Mouse (Mus musculus) layer of hippocampus, postnatal 14 days (tissue): Measurements from ENCODE around the gene Commd1. TPM values are rescaled to one million over a fixed set of nuclear protein-coding genes. Genes with fewer than 3 reads are reported as not detected.
A peak's percentile ranks its signal among the peaks of the same experiment; 100 is the strongest.

Experiments used
- DNase-seq, 2 experiments: peaks; one replicate each; pipeline ENCODE4 v3.0.0; 2021 to 2022; ENCODE audit warnings: low spot score in 2 of 2, mixed read lengths in 1 of 2
- total RNA-seq, 2 experiments: library from RNA; stranded (reverse); gene quantifications; 2 replicates each; pipeline ENCODE4 v1.2.3; 2021

Gene Commd1
- total RNA-seq, 2 experiments from 2014 or later = 54.8 to 61.3 TPM

DNA sequence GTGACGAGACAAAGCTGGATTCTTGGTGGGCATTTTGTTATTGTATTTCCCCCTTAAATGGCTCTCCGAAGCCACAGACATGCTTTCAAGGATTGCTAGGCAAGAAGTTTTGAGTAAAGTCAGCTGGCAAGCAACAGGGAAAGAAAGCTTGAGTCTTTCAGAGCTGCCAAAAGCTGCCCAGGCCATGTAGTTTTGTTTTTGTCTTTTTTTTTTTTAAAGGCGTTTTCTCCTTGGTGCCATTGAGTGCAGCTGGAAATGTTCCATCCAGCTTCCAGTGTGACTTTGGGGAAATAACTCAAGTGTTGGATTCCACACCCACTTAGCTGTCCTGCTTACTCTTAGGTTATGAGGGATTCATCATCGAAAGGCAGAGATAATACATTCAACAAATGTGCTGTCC, 120.9 kb downstream of the Commd1 start:
- no peak for DNase-seq

DNA sequence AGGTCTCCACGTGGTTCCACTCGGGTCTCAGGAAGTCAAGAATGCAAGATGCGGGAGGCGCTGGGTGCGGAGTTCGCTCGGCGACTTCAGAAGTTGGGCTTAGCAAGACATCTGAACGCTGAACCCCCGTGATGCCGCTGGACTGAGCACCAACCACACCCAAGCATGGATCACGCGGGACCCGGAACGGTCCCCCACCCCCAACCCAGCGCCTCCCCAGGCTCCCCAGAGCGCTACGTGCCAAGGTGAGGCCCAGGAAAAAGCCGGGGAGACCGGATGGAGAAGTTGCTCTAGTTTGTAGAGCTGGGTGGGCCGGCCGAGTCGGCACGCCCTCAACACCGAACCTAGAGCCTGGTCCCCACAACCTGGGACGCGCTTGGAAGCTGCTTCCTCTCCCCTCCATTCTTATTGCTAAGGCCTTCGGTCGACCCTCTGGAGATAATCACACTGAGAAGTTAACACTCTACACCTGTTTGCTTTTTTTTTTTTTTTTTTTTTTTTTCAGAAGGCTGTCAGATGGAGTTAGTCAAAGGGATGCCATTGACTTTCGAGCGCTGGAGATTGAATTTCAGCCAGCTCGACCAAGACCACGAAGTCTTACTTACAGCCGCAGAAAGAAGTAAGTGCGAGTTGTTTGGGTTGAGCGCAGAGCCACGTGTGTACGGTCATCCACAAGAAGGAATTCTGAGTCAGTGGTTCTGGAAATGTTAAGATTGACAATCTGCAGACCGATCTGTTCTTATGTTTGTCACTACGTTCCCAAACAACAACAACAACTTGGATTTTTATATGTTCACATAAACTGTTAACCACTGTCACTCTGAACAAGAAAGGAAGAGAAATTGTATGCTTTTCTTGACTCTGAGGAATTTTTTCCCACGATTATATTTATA, 121.6 kb downstream of the Commd1 start, which contains the start of gene B3gnt2:
Gene B3gnt2, minus strand, starts transcription at position 627 of the 893 bp plus-strand sequence.
- DNase-seq = no peak

DNA sequence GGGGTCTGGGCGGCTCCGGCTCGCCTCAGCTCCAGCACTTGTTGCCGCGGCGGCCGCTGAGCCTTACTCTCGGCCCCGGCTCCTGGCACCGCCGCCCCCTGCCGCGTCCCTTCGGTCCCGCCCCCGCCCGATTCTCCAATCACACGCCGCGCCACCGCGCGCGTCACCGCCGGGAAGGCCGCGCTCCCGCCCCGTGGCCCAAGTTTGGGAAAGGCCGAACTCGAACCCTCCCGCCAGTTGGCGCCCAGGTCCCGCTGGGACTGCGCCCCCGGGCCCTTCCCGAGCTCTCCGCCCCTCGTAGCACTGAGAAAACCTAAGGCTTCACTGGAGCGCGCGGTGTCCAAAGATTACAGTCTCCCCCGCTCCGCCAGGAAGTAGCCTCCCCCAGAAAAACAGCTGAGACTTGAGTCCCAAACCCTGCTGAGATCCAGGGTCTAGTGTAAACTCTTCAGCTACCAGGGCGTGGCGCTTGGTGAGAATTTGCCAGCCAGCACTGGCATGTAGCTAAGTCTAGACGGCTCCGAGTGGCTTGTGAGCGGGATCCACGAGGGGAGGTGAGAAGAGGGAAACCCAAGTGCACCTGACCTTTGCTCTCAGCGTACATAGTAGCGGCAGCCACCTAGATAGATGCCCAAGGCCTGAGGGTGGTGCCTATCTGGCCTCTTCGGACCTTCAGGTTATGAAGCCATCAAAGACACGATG, 122.4 kb downstream of the Commd1 start:
- DNase-seq = peak; percentile 65 to 73

DNA sequence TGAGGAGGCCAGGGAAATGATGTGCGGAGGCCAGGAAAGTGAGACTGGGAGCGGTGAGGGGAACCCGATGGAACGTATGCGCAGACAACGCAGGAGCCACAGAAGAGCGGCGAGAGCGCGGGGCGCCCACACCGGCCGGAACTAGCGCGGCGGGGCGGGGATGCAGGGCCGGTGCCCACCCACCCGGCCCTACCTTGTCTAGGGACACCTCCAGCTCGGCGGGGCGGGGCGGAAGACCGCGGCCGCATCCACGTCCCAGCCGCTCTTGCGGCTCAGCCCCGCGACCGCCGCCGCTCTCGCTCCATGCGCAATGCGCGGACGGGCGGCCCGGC, 122.9 kb downstream of the Commd1 start:
- no peak for DNase-seq

DNA sequence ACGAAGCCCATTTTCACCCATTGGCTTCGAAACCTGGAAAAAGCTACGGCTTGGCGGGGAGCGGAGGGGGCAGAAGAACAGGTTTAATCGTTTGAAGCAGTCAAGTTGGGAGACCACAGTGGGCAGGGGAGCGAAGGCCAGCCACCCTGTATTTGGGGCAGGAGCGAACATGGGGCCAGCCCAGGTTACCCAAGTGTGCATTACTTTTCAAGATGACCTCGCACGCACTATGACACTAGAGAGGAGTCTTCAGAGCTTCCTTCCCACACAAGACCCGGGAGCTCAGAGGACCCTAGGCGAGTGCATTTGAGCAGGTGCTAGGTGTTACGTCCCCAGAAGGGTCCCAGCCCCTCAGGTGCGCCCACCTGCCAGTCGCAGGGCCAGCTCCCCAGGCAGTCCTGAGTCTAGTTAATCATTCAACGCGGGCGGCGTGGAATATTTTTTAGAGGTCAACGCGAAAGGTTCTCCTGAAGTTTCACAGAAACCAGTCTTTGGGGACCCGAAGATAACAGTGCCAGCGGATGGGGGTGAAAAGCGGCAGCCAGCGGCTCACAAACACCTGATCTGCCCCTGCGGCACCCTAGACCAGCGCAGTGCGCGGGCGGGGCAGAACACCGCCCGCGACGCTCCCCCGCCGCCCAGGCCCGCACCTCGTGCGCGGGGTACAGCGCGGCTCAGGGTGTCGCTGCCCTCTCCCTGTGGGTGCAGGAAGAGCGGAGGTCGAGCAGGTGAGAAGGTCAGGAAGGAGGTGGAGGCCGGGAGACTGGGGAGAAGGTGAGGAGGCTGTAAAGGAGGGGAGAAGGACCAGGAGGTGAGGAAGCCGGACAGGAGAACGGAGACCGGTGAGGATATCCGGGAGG, 123.5 kb downstream of the Commd1 start:
- DNase-seq = no peak

DNA sequence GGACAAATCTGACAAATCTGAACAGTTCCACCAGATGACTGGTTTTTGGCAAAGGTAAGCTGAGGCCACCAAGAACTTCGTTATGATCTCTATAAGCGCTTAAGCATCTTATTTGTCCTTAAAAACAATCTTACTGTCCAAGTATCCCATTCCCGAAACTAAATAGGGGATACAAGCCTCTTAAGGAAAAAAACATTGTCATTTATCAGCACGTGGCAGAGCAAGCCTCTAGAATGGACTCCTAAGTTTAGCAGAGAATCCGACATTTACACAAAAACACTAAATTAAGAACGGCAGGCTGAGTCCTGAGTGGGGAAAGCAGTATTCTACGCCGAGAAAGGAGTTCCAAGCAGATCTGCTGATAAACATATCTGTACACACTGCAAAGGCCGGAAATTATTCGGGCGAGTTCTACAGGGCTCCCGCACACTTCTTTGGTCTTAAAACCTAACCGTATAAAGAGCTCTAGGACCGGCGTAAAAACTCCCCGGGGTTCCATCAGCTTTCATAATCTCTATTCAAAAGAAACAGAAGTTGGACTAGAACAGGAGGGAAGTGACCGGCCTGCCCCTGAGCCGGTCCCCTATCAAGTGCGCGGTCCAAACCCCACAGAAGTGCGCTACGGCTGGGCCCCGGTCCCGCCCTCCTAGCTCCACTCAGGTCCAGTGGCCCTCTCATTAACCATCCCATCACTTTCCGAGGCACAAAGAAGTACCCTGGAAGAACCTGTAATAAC, 124.3 kb downstream of the Commd1 start:
- no peak for DNase-seq

DNA sequence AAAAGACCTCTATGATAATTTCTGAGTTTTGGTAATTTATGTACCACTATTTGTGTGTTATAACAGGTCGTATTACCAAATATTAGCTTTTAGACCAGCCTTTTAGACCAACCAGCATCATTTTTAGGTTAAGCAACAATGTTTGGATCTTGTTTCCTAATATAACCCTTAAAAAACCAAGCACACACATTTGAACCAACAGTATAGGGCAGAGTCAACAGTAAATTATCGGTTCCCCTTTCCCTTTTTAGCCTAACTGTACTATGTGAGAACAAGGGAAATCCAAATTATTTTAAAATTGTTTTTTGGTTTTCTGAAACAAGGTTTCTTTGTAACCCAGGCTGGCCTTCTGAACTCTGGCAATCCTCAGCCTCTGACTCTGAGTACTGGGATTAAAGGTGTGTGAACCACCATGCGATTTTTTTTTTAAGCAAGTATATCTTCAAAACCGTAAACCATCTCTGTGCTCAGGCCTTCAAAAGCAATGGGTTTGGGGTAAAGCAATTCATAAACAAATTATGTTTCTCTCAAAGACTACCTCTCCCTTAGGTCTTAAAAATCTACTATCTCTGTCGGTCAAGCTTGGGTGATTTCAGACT, 125.0 kb downstream of the Commd1 start:
- no peak for DNase-seq

DNA sequence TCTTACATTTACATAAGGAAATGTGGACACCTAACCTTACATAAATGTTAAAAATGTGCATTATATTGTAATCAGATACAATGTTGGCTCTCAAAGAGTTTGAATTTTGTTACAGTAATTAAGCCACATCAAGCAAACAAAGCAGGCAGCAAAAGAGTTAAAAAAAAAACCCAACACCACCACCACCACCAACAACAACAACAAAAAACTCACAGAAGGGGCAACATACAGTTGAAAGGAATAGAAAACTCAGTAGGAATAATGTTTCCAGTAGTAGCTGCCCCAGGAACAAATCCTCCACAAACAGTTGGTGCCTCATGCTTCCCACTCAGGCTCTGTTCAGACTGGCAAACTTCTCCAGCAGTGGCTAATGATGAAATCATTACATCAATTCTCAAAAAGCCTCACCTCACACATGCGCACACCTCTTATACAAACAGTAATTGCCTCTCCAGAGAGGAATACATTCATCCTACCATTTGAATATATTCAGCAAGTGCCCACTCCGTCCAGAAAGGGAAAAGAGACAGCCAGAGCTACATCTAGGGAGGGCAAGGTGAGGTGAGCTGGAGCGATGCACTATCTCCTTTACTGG, 125.7 kb downstream of the Commd1 start:
- DNase-seq = peak in 1 of 2 experiments; percentile 44

DNA sequence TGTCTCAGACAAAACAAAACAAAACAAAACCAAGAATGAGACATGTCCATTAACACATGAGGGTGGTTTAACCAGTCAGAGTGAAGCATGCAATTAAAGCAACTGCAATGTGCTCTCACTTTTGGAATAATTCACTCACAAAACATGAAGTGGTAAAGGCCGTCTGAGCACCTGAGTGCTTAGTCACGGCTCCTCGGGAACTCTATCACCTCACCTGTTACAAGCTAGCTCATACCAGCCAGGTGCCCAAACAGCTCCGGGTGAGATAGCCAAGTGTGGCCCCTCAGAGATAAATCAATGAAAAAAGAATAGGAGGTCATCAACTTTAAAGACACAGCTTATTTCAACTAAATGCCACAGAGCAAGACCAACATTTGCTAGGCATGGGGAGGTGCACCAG, 127.6 kb downstream of the Commd1 start:
- DNase-seq = no peak

DNA sequence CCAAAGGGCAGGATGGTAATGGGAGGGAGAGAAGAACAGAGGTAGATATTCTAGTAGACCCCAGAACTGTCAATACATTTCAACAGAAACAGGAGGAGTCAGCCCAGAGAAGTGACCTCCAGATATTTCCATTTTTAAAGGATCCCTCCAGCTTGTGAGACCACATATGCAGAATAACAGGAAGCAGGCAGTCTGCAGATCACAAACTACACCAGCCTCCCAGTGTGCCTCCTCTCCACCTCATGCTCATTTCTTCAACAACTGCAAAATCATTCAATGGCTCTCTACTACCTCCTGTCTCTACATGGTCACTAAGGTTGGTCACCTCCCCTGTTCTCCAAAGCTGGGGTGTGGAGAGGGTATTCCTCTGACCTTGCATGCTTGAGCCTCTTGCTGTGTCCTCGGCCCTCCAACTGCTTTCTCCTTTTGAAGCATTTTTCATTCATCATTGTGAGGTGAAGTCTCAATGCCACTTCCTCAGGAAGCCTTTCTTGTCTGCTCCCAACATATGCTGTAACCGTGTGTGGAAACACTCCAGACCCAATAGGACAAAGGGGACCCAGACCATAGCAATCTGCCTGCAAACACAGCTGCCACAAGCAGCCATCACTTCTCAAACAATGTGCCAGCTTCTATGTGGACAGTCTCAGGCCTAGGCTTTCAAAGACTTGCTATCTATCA, 128.6 kb downstream of the Commd1 start:
- no peak for DNase-seq

DNA sequence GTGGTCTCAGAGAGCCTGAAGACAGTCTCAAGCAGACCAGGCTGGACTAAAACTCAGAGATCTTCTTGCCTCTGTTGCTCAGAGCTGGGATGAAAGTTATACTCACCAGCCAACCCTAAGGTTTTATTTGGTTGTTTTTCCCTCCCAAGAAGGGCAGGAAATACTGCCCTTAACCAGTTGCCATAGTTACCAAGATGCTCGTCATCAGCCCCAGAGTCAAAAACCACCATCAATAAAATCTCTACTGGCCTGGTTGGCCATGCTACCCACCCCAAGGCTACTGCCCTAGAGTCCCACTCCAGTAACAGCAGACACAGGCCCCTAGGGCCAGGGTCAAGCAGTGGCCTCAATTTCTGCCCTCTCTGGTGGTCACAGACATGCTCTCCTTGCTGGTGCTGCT, 129.7 kb downstream of the Commd1 start:
- no peak for DNase-seq

DNA sequence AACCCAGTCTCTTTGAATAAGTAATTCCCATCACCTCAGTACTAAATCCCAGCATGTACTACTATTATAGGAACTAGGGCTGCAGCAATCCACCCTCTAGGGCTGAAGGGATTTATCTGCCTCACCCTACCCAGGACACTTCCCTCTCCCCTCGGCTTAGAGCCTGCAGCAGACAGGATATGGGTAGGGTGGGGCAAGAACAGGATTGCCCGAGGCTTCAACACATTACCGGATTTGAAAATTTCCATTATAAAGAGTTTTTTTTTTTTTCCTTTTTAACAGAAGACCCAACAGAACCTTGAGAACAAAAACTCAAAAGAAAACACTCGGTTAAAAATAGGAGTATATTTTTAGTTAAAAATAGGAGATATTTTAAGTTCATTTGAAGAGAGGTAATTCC, 130.8 kb downstream of the Commd1 start:
- DNase-seq = no peak

DNA sequence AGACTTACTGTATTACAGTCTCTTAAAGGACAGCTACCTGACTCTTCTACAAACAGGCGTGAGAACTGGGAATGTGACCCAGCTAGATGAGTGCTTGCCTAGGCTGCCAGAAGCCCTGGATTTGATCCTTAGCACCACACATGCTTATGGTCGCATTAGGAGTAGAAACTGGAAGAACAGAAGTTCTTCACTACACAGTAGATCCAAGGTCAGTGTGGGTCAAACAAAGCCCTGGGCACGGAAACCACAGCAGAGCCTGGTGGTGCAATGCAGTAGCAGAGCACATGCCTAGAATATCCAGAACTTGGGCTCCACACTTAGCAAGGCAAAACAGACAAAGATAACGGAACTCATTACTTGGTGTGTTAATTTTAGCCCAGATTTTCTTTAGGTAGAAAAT, 132.1 kb downstream of the Commd1 start:
- no peak for DNase-seq

DNA sequence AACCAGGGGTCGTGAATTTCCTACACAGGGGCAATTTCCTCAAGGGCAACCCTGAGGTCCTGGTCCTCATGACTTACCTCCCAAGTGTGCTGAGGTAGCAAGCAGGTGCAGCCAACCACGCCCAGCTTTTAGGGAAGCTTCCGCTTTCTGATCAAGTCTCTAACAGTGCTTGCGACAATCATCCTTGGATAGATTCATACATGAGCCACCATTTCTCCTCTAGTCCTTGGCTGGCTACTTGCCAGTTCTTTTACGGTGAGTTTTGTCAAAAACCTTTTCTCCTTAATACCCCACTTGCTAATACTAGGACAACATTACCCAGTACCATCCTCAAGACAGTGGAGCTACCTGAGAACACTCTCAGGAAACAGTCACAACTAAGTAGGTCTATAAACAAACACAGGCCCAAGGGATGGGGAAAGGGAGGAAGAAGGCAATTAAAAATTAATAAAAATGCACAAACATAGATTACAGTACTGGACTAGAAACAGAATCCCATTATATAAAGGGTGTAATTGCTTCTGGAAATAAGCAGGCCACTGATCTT, 133.5 kb downstream of the Commd1 start:
- DNase-seq = no peak

DNA sequence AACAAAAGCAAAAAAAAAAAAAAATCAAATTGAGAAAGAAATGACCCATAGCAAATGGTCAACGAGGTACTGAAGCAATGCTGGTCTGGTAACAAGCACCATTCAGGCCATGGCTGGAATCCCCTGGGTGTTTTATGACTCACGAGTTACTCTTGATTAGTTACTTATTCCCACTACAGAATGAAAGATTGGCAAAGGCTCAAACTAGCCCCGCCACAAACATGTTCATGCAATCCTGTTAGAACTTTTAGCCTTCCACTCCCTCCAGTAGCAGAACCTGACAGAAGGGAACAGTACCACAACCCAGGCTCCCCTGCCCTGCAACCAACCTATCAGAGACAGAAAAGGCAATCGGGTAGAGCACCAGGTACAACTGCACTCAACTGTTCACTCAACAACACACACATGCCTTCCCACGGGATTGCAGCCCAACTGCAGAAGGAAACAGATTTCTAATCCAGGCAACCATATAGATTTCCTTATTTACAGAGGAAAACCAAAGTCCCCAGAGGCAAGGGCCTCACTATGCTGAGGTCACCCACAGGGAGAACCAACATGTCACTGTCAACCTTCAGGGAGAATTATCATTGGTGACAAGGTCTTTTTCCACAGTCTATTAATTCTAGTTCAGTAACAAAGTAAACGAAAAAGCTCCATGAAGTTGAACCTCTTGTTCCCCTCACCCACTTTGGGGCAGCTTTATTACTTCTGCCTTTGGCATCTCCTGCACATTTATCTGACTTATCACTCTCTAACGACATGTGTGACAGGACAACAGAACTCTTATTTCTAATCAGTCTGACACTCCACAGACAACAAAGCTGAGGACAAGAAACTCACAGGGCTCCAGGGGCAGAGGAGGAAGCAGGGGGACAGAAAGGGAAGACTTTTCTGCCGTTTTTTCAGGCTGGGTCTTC, 134.2 kb downstream of the Commd1 start:
- DNase-seq = no peak

DNA sequence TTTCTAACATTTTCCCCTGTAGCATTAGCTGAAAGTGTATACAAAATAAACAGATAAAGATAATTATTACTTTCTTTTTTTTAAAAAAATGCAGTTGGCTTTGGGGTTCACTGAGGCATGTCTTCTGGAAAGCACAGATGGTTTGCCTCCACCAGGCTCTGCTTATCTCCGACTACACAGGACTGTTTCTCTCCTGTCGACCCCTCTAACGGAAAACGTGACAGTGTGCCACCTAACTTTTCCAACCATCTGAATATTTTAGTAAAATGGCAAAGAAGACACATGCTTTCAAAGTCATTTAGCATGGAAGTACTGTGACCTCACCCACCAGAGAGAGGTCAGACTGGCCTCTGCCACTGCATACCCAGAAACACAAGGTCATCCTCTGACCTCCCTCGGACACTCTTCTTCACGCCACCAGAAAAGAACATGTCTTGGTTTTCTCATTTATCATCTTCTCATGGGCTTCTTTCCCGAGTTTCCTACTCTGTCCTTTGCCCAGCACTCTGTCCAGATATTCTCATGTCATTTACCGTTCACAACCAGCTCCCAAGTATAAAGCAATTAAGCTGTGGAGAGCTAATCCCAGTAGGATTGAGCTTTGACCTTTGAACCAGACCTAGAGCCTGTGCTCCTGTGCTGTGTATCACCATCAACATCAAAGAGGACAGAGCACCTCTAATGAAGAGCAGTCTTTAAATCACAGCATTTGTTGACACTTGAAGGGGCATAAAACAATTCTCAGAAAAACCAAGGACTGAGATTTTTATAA, 135.0 kb downstream of the Commd1 start:
- DNase-seq = no peak
